Mouse (Mus musculus) forebrain, embryonic 16.5 days (tissue): ENCODE measurements at regions not wholly inside any gene's neighbourhood (a gene's known extent, or its start where the extent isn't known, plus 50 kb on each side); places are given as distances from the start of the nearest gene placed in this dataset.

ENCODE experiments used
- ATAC-seq: fragments of 200-750 bp; cut with Nextera tagmentation; 2 replicates; pipeline ENCODE4 v1.8.0; 2017; ENCODE audit warnings: mild to moderate bottlenecking, moderate library complexity
- H3K27ac ChIP-seq: fragments of 300-500 bp; sonication (generic); 2 replicates; pipeline ENCODE4 v1.5.1; 2014; ENCODE audit warnings: low read length, control low read depth
- H3K27me3 ChIP-seq: fragments of 300-500 bp; sonication (generic); replicated peaks from 2 replicates; pipeline ENCODE4 v1.6.1; 2014; ENCODE audit warnings: low read length; ENCODE audit not compliant: control insufficient read depth, insufficient read depth
- H3K36me3 ChIP-seq: fragments of 300-500 bp; sonication (generic); 2 replicates; pipeline ENCODE4 v1.6.1; 2014; ENCODE audit not compliant: control insufficient read depth, insufficient read depth
- H3K4me1 ChIP-seq: fragments of 300-500 bp; sonication (generic); replicated peaks from 2 replicates; pipeline ENCODE4 v1.6.1; 2014; ENCODE audit warnings: low read length; ENCODE audit not compliant: control insufficient read depth, insufficient read depth
- H3K4me2 ChIP-seq: fragments of 300-500 bp; sonication (generic); 2 replicates; pipeline ENCODE4 v1.6.1; 2014; ENCODE audit warnings: mild to moderate bottlenecking, low read length, control low read depth
- H3K4me3 ChIP-seq: fragments of 300-500 bp; sonication (generic); replicated peaks from 2 replicates; pipeline ENCODE4 v1.5.1; 2014; ENCODE audit warnings: mild to moderate bottlenecking, low read length, control low read depth
- H3K9ac ChIP-seq: fragments of 300-500 bp; sonication (generic); replicated peaks from 2 replicates; pipeline ENCODE4 v1.6.1; 2014; ENCODE audit warnings: low read depth, low read length, control low read depth
- H3K9me3 ChIP-seq: fragments of 300-500 bp; sonication (generic); 2 replicates; pipeline ENCODE4 v1.6.1; 2016; ENCODE audit warnings: low read length; ENCODE audit not compliant: control insufficient read depth
- WGBS: fragments of 180-500 bp; shearing (Covaris S2); extraction: QIAGEN DNeasy Blood & Tissue Kit; methylation state at CpG from one replicate; pipeline ENCODE4 v1.1.7; 2014; 5-methylcytosine and 5-hydroxymethylcytosine counted together

GRCm38 (mm10) chr2:101159276-101159675 lies 465.2 kb upstream of the Rag2 start:
- Histone ChIP-seq H3K36me3 (no peaks in the 10 kb centered on the region), H3K4me3 (no peak overlapping the region), H3K4me2 (no peak overlapping the region), H3K4me1 (peaks cover 7% of the 10 kb centered on the region), H3K9ac (no peak overlapping the region), H3K9me3 (no peaks in the 10 kb centered on the region), H3K27me3 (no peaks in the 10 kb centered on the region), H3K27ac (no peak overlapping the region)
- no peak for ATAC-seq
- WGBS: 25% methylated on average over 4 of the region's 4 CpGs

- 64% methylated on average over 6 of the region's 6 CpGs for WGBS
- H3K27me3 ChIP-seq: no peaks in the 10 kb centered on the region
- no peak for ATAC-seq
Measured at GRCm38 (mm10) chr2:101165942-101166341, 458.6 kb upstream of the Rag2 start.

GRCm38 (mm10) chr2:101172806-101173205 lies 451.7 kb upstream of the Rag2 start:
- Histone ChIP-seq H3K9ac (no peak overlapping the region), H3K4me2 (no peak overlapping the region), H3K9me3 (no peaks in the 10 kb centered on the region), H3K27me3 (no peaks in the 10 kb centered on the region), H3K4me1 (no peaks in the 10 kb centered on the region), H3K27ac (no peak overlapping the region), H3K4me3 (no peak overlapping the region), H3K36me3 (no peaks in the 10 kb centered on the region)
- WGBS: 5% methylated on average over 6 of the region's 6 CpGs
- ATAC-seq: peak; percentile 94

More at GRCm38 (mm10) chr2:101165942-101166341, 458.6 kb upstream of the Rag2 start:
- Histone ChIP-seq H3K9me3 (no peaks in the 10 kb centered on the region), H3K4me1 (no peaks in the 10 kb centered on the region), H3K4me2 (no peak overlapping the region), H3K36me3 (no peaks in the 10 kb centered on the region), H3K4me3 (no peak overlapping the region), H3K27ac (no peak overlapping the region), H3K9ac (no peak overlapping the region)

- Histone ChIP-seq H3K27me3 (no peaks in the 10 kb centered on the region), H3K4me2 (no peak overlapping the region), H3K4me1 (no peaks in the 10 kb centered on the region), H3K9ac (no peak overlapping the region), H3K9me3 (no peaks in the 10 kb centered on the region), H3K27ac (no peak overlapping the region), H3K36me3 (no peaks in the 10 kb centered on the region), H3K4me3 (no peak overlapping the region)
- 83% methylated on average over 3 of the region's 3 CpGs for WGBS
- ATAC-seq: no peak
Measured at GRCm38 (mm10) chr2:101175124-101175523, 449.4 kb upstream of the Rag2 start.

DNA sequence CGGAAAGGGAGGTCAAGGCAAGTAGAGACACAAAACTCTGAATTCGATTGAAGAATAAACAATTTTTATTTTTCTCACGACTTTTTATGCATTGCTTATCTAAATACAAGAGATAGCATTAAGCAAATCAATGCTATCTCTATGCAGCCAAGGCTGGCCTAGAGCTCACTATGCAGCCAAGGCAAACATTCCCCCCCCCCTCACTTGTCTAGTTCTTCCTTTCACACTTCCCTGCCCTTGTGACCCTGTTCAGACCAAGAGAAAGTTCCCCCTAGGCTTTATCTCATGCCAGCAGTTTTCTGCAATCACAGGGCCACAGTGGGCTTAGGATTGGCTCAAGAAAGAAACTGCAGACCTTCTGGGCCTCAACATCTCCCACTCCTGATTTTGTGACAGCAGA lies 417.9 kb upstream of the Rag2 start:
- Histone ChIP-seq H3K27ac (no peak overlapping the region), H3K4me2 (no peak overlapping the region), H3K27me3 (no peaks in the 10 kb centered on the region), H3K4me1 (no peaks in the 10 kb centered on the region), H3K36me3 (no peaks in the 10 kb centered on the region), H3K9me3 (no peaks in the 10 kb centered on the region), H3K9ac (no peak overlapping the region), H3K4me3 (no peak overlapping the region)
- WGBS: 93% methylated on average over 3 of the region's 3 CpGs
- ATAC-seq: no peak

- H3K4me1 ChIP-seq: no peaks in the 10 kb centered on the region
- no peak overlapping the region for H3K27ac ChIP-seq
- WGBS: 70% methylated on average over 4 of the region's 4 CpGs
- no peaks in the 10 kb centered on the region for H3K9me3 ChIP-seq
- no peak for ATAC-seq
- H3K4me3 ChIP-seq: no peak overlapping the region
- no peak overlapping the region for H3K9ac ChIP-seq
- no peak overlapping the region for H3K4me2 ChIP-seq
- H3K27me3 ChIP-seq: no peaks in the 10 kb centered on the region
- no peaks in the 10 kb centered on the region for H3K36me3 ChIP-seq
Measured at GRCm38 (mm10) chr2:101209136-101209535, 415.4 kb upstream of the Rag2 start.

GRCm38 (mm10) chr2:101220759-101221158 lies 403.8 kb upstream of the Rag2 start:
- H3K4me2 ChIP-seq: no peak overlapping the region
- H3K36me3 ChIP-seq: no peaks in the 10 kb centered on the region
- H3K9me3 ChIP-seq: no peaks in the 10 kb centered on the region
- H3K4me3 ChIP-seq: no peak overlapping the region
- peak; percentile 74 for ATAC-seq
- H3K27ac ChIP-seq: no peak overlapping the region
- 0 out of 2 replicates have a peak, but pooled peaks cover 2% of the 10 kb centered on the region for H3K4me1 ChIP-seq
- no peaks in the 10 kb centered on the region for H3K27me3 ChIP-seq
- H3K9ac ChIP-seq: no peak overlapping the region

GRCm38 (mm10) chr2:101242983-101243382 lies 381.5 kb upstream of the Rag2 start:
- no peak overlapping the region for H3K4me2 ChIP-seq
- no peaks in the 10 kb centered on the region for H3K36me3 ChIP-seq
- no peaks in the 10 kb centered on the region for H3K9me3 ChIP-seq
- WGBS: 90% methylated on average over 3 of the region's 3 CpGs
- no peak overlapping the region for H3K27ac ChIP-seq
- H3K4me1 ChIP-seq: no peaks in the 10 kb centered on the region
- H3K27me3 ChIP-seq: no peaks in the 10 kb centered on the region
- ATAC-seq: no peak
- H3K9ac ChIP-seq: no peak overlapping the region
- no peak overlapping the region for H3K4me3 ChIP-seq

DNA sequence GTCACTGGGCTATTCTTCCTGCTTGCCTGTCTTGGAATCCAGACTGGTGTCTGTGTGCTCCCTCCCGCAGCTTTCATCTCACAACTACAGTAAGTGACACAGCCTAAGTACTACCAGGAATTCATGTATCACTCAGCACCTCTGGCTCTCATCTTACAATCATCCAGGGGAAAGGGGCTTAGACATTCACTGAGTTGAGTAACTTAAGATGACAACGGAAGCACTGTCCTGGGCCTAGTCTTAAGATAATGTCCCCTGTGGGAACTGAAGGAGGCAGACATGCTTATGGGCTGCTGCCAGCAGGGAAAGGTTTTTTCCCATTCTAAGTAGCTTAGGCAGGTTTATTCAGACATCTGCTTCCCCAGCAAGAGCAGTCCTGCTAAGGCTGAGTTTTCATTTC lies 377.4 kb upstream of the Rag2 start:
- Histone ChIP-seq H3K9ac (no peak overlapping the region), H3K27ac (no peak overlapping the region), H3K9me3 (no peaks in the 10 kb centered on the region), H3K4me1 (no peaks in the 10 kb centered on the region), H3K4me2 (no peak overlapping the region), H3K4me3 (no peak overlapping the region), H3K36me3 (no peaks in the 10 kb centered on the region), H3K27me3 (no peaks in the 10 kb centered on the region)
- ATAC-seq: no peak
- 52% methylated on average over 2 of the region's 2 CpGs for WGBS

DNA sequence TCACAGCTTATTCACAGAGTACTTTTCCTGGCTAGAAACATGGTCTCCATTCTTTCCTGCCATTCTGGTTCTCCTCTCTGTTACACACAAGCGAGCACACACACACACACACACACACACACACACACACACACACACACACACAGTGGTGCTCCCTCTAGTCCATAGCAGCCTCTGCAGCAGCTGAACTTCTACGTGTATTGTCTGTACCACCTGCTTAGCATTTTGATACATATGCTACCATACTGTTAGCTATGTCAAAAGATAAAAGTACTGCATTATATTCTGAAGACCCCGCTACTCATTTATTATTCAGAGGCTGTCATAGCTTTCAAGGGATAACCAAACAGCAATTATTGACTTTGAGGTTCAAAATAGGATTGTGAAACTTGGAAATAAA lies 372.3 kb upstream of the Rag2 start:
- Histone ChIP-seq H3K9me3 (no peaks in the 10 kb centered on the region), H3K4me1 (no peaks in the 10 kb centered on the region), H3K27me3 (no peaks in the 10 kb centered on the region), H3K36me3 (no peaks in the 10 kb centered on the region), H3K9ac (no peak overlapping the region), H3K27ac (no peak overlapping the region), H3K4me2 (no peak overlapping the region), H3K4me3 (no peak overlapping the region)
- ATAC-seq: 0 out of 2 replicates have a peak, but pooled peaks have one; percentile 40
- 70% methylated on average over 3 of the region's 3 CpGs for WGBS
